In genomic region chr13:42301961-42302861, GRCm38 (mm10) we compare ENCODE assay signal across 8 mouse cellular contexts. TPM values are rescaled to one million over a fixed set of nuclear protein-coding genes. Genes with fewer than 3 reads are reported as not detected.
DNase-seq lines count a peak whose midpoint lies in the region; ATAC-seq and TF ChIP-seq lines count a peak whose summit lies in the region.

No protein-coding gene starts in this region.

- TF ChIP-seq EP300 in lung, postnatal 0 days (IDR thresholded peaks at IDR 0.05) = no peak
- peak; percentile 25 for TF ChIP-seq EP300 in stomach, postnatal 0 days (optimal IDR thresholded peaks at IDR 0.05)

- no peak overlapping the region; the same call in 1 of the 2 replicates for H3K27ac ChIP-seq in left cerebral cortex, adult 2 months
- H3K27ac ChIP-seq in forebrain, embryonic 11.5 days (ENCODE audit: low read depth, low read length) = no peak overlapping the region
- H3K27ac ChIP-seq in intestine, embryonic 15.5 days = no peak overlapping the region
- peak overlapping the region; percentile 34; the same call in 1 of the 2 replicates for H3K27ac ChIP-seq in lung, postnatal 0 days (ENCODE audit: low read length)
- H3K27ac ChIP-seq in stomach, postnatal 0 days (replicated peaks) = peak overlapping the region; percentile 85

- no peak overlapping the region for H3K9ac ChIP-seq in forebrain, embryonic 11.5 days (ENCODE audit: low read length)
- peak overlapping the region; percentile 20; the same call in 1 of the 2 replicates for H3K9ac ChIP-seq in intestine, embryonic 15.5 days
- peak overlapping the region; percentile 43 for H3K9ac ChIP-seq in lung, postnatal 0 days (replicated peaks; ENCODE audit: low read depth)
- H3K9ac ChIP-seq in stomach, postnatal 0 days (ENCODE audit: low read length) = peak overlapping the region; percentile 54

- WGBS in forebrain, embryonic 11.5 days = 7% methylated on average over 27 of the region's 27 CpGs
- WGBS in intestine, embryonic 15.5 days = 22% methylated on average over 27 of the region's 27 CpGs
- 11% methylated on average over 27 of the region's 27 CpGs for WGBS in lung, postnatal 0 days
- WGBS in stomach, postnatal 0 days = 16% methylated on average over 27 of the region's 27 CpGs

- TF ChIP-seq CTCF in left cerebral cortex, adult 2 months (IDR thresholded peaks at IDR 0.05) = peak; percentile 37
- TF ChIP-seq CTCF in lung, postnatal 0 days (IDR thresholded peaks at IDR 0.05) = peak; percentile 61
- TF ChIP-seq CTCF in stomach, postnatal 0 days (IDR thresholded peaks at IDR 0.05; ENCODE audit: low read depth) = peak; percentile 69

- H3K4me3 ChIP-seq in left cerebral cortex, adult 2 months = peak overlapping the region; percentile 43
- H3K4me3 ChIP-seq in forebrain, embryonic 11.5 days (ENCODE audit: low read depth, low read length) = peak overlapping the region; percentile 32
- peak overlapping the region; percentile 40 for H3K4me3 ChIP-seq in intestine, embryonic 15.5 days (replicated peaks)
- peak overlapping the region; percentile 50 for H3K4me3 ChIP-seq in lung, postnatal 0 days (ENCODE audit: low read depth, low read length)
- H3K4me3 ChIP-seq in stomach, postnatal 0 days (ENCODE audit: low read depth, low read length) = peak overlapping the region; percentile 45

- ATAC-seq in forebrain, embryonic 11.5 days (replicated peaks; ENCODE audit: low FRiP score) = no peak
- no peak for ATAC-seq in intestine, embryonic 15.5 days
- ATAC-seq in lung, postnatal 0 days = no peak
- 0 out of 2 replicates have a peak, but pooled peaks have one; percentile 47 for ATAC-seq in stomach, postnatal 0 days (ENCODE audit: low FRiP score, low TSS enrichment)
- no peak for ATAC-seq in erythroblast, adult 5-6 weeks (replicated peaks; ENCODE audit: low FRiP score, poor library complexity, severe bottlenecking)

- no peaks in the 10 kb centered on the region for H3K9me3 ChIP-seq in forebrain, embryonic 11.5 days (ENCODE audit: control insufficient read depth, low read length)
- H3K9me3 ChIP-seq in intestine, embryonic 15.5 days = no peaks in the 10 kb centered on the region
- H3K9me3 ChIP-seq in lung, postnatal 0 days (ENCODE audit: low read length) = no peaks in the 10 kb centered on the region
- no peaks in the 10 kb centered on the region for H3K9me3 ChIP-seq in stomach, postnatal 0 days (ENCODE audit: control insufficient read depth, low read length)

- intact Hi-C loops in left cerebral cortex, adult 2 months (cut with DNase I) = loop anchor here (1.0 to 10.0 kb wide), 7 partner anchors 57 to 593 kb away; partner anchors contain the start of gene Hivep1
- intact Hi-C loops in left cerebral cortex, postnatal 14 days (cut with DNase I) = loop anchor here (2.0 to 5.0 kb wide), 2 partner anchors 285 to 593 kb away; no protein-coding TSS in a partner anchor
- intact Hi-C loops in left cerebral cortex, postnatal 10 days (cut with DNase I) = loop anchor here (5.0 kb wide), 1 partner anchor 285 kb away; no protein-coding TSS in a partner anchor

- H3K36me3 ChIP-seq in forebrain, embryonic 11.5 days (ENCODE audit: control insufficient read depth, insufficient read depth, low read length) = no peaks in the 10 kb centered on the region
- no peaks in the 10 kb centered on the region for H3K36me3 ChIP-seq in intestine, embryonic 15.5 days
- H3K36me3 ChIP-seq in lung, postnatal 0 days (ENCODE audit: insufficient read depth, low read length) = no peaks in the 10 kb centered on the region
- no peaks in the 10 kb centered on the region; the same call in 1 of the 2 replicates for H3K36me3 ChIP-seq in stomach, postnatal 0 days (ENCODE audit: control insufficient read depth, insufficient read depth, low read length)

- no peak for DNase-seq in left cerebral cortex, adult 2 months (ENCODE audit: extremely low spot score in 1 of 2, low spot score in 2 of 2)
- no peak for DNase-seq in left cerebral cortex, postnatal 14 days (ENCODE audit: low spot score in 2 of 2)
- DNase-seq in forebrain, embryonic 11.5 days (ENCODE audit: low spot score) = no peak
- DNase-seq in lung, postnatal 0 days (ENCODE audit: low spot score) = peak; percentile 29
- peak; percentile 61 for DNase-seq in stomach, postnatal 0 days (ENCODE audit: low spot score)
- no peak for DNase-seq in left cerebral cortex, postnatal 10 days (ENCODE audit: extremely low spot score in 1 of 2, low spot score in 2 of 2)

- peaks cover 8% of the 10 kb centered on the region for H3K4me1 ChIP-seq in forebrain, embryonic 11.5 days (replicated peaks; ENCODE audit: control insufficient read depth, insufficient read depth, low read length)
- H3K4me1 ChIP-seq in intestine, embryonic 15.5 days (replicated peaks) = peaks cover 26% of the 10 kb centered on the region
- H3K4me1 ChIP-seq in lung, postnatal 0 days (ENCODE audit: insufficient read depth, low read depth, low read length) = peaks cover 10% of the 10 kb centered on the region; the same call in 1 of the 2 replicates
- peaks cover 8% of the 10 kb centered on the region; the same call in 1 of the 2 replicates for H3K4me1 ChIP-seq in stomach, postnatal 0 days (replicated peaks; ENCODE audit: control insufficient read depth, insufficient read depth)

- H3K4me2 ChIP-seq in forebrain, embryonic 11.5 days (ENCODE audit: low read depth, low read length, severe bottlenecking) = peak overlapping the region; percentile 85
- peak overlapping the region; percentile 79 for H3K4me2 ChIP-seq in intestine, embryonic 15.5 days (replicated peaks)
- peak overlapping the region; percentile 68 for H3K4me2 ChIP-seq in lung, postnatal 0 days (replicated peaks; ENCODE audit: low read depth, low read length)
- peak overlapping the region; percentile 68 for H3K4me2 ChIP-seq in stomach, postnatal 0 days (replicated peaks; ENCODE audit: low read depth)

- peaks cover 20% of the 10 kb centered on the region for H3K27me3 ChIP-seq in forebrain, embryonic 11.5 days (ENCODE audit: control insufficient read depth, insufficient read depth, low read length)
- 0 out of 2 replicates have a peak, but pooled peaks cover 7% of the 10 kb centered on the region for H3K27me3 ChIP-seq in intestine, embryonic 15.5 days (replicated peaks)
- no peaks in the 10 kb centered on the region for H3K27me3 ChIP-seq in lung, postnatal 0 days (replicated peaks; ENCODE audit: insufficient read depth, low read length)
- H3K27me3 ChIP-seq in stomach, postnatal 0 days (ENCODE audit: control insufficient read depth, insufficient read depth, low read length) = no peaks in the 10 kb centered on the region

RNA-seq across cellular contexts. Expression of gene Edn1, which starts 0.9 kb away (rescaled TPM):
- total RNA-seq in left cerebral cortex, adult 2 months (2021) = 1 to 10 TPM; 2.6 to 3.3 TPM
- 1 to 10 TPM; 4.0 to 4.2 TPM for total RNA-seq in left cerebral cortex, postnatal 14 days (2021)
- 1.0 and 1.3 TPM in 2 replicates for polyA plus RNA-seq in forebrain, embryonic 11.5 days (2014; fragmentation: Nextera tagmentation; extraction: Ambion mirVana)
- 5.4 and 6.9 TPM in 2 replicates for polyA plus RNA-seq in intestine, embryonic 15.5 days (2015; fragmentation: Nextera tagmentation; extraction: Ambion mirVana)
- 6.1 and 10.6 TPM in 2 replicates for polyA plus RNA-seq in lung, postnatal 0 days (2015; fragmentation: Nextera tagmentation; extraction: Ambion mirVana)
- polyA plus RNA-seq in stomach, postnatal 0 days (2015; fragmentation: Nextera tagmentation; extraction: Ambion mirVana) = 14.3 and 14.9 TPM in 2 replicates
- total RNA-seq in left cerebral cortex, postnatal 10 days (2021) = 1 to 10 TPM; 2.6 to 4.7 TPM
- not detected in 2 replicates for total RNA-seq in erythroblast, adult 5-6 weeks (2015; ENCODE audit: low replicate concordance)
- not detected in 2 replicates for total RNA-seq in erythroblast, adult 5-6 weeks (2017; ENCODE audit: low replicate concordance)

Comparison
In these comparisons a context has a peak if more than half of its experiments do, and no peak if none do; other contexts are left out.
1. DNase-seq: peak in lung, postnatal 0 days (single experiment) and stomach, postnatal 0 days (single experiment); none in left cerebral cortex, adult 2 months (0 of 2), left cerebral cortex, postnatal 14 days (0 of 2), forebrain, embryonic 11.5 days (single experiment) and left cerebral cortex, postnatal 10 days (0 of 2).
2. H3K27ac ChIP-seq: peak in lung, postnatal 0 days (single experiment) and stomach, postnatal 0 days (single experiment); none in left cerebral cortex, adult 2 months (single experiment), forebrain, embryonic 11.5 days (single experiment) and intestine, embryonic 15.5 days (single experiment).
3. Peak in every context shown above with its lines, with median percentiles within 50 percentile points of each other: H3K4me3 ChIP-seq, CTCF ChIP-seq and H3K4me2 ChIP-seq.